Mouse (Mus musculus): Measurements from ENCODE around the gene Sgip1. TPM values are rescaled to one million over a fixed set of nuclear protein-coding genes. Genes with fewer than 3 reads are reported as not detected.
A peak's percentile ranks its signal among the peaks of the same experiment; 100 is the strongest.

Sgip1 gene
- total RNA-seq, 2 experiments from 2014 or later: 9.2 to 10.4 TPM

DNA sequence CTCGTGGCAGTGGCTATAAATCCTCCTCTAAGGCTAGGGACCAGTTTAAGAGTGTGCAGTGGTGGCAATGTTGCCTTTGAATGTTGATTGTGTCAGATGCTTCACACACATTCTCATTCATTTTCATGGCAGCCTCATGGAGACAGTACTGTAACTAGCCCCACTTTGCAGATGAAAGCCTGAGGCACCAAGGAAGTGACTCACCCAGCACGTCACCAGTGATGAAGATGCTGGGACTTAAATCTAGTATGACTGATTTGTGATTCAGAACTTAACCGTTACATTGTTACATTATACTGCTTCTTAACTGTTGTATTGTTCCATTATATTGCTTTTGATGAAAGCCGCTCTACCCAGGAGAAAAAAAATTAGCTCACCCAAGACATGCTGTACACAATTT is 145.8 kb downstream of the Sgip1 start:
- no peak for ATAC-seq (replicated peaks; ENCODE audit: poor library complexity, severe bottlenecking)

DNA sequence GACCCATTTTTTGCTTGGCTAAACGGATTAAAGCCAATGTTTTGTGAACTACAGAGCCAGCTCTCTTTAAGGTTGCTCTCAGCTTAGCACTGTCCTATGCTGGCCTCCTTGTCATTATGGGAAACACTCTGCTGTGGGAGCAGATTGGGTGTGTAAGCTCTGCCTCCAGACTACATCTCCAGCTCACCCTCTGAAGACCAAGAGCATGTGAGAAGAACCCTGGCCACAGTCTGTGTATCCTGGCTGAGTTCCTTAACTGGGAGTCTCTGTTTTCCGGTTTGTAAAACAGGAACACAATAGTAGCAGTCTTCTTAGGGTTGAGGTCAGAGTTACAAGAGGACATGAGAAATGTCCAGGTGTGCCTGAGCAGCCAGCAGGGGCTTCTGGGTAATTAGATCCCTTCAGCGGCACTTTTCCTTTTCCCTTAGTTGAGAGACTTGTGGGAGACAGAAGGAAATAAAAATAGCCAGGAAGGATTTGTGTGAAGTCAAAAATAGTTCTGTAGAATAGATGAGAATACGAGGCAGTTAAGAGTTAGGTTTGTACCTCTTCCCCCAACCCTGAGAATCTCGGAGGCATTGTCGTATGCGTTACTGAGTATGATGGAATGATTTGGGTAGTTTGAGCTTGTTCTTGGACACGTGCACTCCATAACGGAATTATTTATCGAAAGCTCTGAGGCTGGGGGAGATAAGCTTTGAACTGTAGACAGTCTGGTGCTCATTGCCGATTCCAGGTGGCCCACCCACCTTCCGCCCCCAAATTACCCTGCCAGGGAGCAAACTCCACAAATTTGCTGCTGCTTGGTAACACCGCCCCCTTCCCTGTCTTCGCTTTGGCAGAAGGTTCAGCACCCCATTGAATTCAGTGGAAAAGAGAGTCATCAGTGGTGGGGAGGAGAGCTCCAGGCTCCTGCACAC is 146.9 kb downstream of the Sgip1 start:
- no peak for ATAC-seq (replicated peaks; ENCODE audit: poor library complexity, severe bottlenecking)

DNA sequence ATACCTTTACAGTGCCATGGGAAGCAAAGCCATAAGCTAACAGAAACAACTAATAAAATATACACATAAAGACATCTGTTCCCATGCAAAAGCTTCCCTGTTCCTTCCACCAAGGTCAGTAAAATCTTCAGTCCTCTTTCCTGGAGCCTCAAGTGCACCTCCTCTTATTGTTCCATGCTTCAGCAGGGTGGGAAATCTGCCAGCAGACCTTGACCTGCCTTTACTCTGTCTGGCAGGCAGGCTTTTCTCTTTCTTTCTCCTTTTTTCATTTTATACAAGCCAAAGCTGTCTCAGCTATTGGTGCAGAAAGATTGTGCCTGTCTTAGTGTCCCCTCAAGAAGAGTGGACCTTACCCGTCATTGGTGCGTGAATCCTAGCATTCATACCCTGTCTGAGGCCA is 154.8 kb downstream of the Sgip1 start:
- ATAC-seq (replicated peaks; ENCODE audit: poor library complexity, severe bottlenecking): no peak

DNA sequence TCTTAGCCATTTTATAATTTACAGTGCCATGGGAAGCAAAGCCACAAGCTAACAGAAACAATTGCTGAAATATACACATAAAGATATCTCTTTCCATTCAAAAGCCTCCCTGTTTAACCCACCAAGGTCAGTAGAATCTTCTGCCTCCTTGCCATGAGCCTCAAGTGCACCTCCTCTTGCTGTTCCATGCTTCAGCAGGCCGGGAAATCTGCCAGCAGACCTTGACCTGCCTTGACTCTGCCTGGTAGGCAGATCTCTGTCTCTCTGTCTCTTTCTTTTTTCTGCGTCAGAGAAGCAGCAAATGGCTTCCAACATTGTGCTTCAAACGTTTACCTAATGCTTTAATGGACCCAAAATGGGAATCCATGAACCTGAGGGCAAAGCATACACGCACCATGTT is 157.9 kb downstream of the Sgip1 start:
- ATAC-seq (replicated peaks; ENCODE audit: poor library complexity, severe bottlenecking): no peak

DNA sequence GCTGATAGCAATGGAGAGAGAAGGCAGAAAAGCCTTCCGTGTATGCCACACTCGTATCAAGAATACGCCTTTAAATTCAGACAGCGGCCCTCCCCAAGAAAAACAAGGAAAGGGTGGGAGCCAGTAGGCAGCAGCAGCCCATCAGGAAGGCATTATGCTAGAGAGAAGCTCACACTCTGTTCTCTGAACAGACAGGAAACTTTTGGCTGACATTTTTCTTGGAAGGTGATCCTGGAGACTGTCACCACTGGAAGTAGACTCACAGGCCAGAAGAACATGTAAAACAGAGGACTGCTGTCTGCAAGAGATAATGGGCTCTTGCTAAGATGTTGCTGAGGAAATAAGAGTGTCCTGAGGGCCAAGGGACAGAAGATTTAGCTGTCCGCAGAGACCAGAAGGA is 158.6 kb downstream of the Sgip1 start:
- ATAC-seq (replicated peaks; ENCODE audit: poor library complexity, severe bottlenecking): no peak

DNA sequence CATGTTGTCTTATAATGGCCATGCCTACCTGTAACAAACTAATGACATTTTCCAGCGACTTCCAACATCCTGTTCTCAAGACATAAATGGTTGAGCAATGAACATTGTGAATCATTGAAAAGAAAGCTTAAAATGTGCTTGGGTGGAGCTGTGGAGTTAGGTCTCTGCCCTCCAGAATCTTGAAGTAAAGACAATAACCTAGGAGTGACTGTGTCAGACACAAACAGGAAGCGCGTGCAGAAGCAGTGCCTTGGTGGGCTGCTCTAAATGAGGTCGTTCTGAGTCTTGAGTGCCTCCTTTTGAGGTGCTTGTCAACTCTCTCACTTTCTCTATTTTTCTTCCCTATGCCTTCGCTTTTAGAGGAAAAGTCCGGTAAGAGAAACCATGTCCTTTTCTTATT is 159.1 kb downstream of the Sgip1 start:
- ATAC-seq (replicated peaks; ENCODE audit: poor library complexity, severe bottlenecking): no peak

DNA sequence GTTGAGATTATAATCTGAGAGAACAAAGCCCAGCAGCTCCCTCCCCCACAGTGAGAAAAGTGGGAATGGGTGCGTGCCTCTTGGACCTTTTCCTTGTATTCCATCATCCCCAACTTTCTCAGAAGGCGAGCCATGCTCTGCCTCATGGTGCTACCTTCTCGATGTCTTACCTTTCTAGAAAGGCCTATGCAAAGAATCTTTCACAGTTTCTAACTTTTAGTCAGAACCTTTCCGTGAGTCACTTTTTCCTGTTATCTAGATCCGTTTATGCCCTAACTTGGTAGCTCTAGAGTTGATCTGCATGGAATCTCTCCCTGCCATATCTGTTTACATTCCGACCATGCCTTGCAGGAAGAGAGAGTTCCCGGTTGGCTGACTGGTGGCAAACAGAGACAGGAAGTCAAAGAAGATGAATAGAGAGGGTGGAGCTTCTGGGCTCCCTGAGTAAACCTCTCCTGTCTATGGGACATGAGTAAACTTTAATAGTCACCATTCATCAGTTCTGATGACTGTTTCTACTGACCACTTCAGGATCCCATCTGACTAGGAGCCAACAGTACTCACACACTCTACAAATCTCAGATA is 166.8 kb downstream of the Sgip1 start:
- no peak for ATAC-seq (replicated peaks; ENCODE audit: poor library complexity, severe bottlenecking)

DNA sequence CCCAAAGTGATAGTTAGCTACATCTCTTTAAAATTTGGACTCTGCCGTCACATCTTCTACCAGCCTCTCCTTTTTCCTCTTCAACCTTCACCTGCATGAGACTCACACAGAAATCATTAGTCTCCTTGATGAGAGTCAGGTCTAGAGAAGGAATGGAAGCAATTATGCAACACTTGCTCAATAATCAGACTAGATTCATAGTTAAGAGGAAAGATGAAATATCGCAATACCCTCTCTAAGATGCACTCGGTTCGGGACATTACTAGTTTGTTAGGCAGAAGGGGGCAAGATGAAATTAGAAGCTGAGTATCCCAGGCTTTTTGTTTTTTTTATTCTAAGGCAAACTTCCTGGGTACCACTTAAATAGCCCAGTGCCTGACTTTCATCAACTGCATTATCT is 169.1 kb downstream of the Sgip1 start:
- ATAC-seq (replicated peaks; ENCODE audit: poor library complexity, severe bottlenecking): peak; percentile 76

DNA sequence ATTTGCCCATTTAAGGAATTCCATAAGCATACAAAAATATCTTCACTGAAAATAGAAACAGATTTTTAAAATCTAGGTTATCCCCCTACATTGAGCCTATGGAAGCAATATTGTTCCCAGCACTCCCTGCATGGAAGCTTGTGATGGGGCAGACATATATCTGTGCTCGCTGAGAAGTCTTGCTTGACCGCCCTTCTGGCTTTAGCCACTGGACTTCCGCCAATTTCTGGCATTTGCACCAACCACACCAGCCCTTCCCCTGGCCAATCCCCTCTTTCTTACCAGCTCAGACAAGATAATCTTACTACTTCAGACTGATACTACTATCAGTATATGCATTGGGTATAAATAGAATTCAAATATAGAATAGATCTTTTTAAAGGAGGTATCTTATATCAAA is 172.1 kb downstream of the Sgip1 start:
- no peak for ATAC-seq (replicated peaks; ENCODE audit: poor library complexity, severe bottlenecking)

DNA sequence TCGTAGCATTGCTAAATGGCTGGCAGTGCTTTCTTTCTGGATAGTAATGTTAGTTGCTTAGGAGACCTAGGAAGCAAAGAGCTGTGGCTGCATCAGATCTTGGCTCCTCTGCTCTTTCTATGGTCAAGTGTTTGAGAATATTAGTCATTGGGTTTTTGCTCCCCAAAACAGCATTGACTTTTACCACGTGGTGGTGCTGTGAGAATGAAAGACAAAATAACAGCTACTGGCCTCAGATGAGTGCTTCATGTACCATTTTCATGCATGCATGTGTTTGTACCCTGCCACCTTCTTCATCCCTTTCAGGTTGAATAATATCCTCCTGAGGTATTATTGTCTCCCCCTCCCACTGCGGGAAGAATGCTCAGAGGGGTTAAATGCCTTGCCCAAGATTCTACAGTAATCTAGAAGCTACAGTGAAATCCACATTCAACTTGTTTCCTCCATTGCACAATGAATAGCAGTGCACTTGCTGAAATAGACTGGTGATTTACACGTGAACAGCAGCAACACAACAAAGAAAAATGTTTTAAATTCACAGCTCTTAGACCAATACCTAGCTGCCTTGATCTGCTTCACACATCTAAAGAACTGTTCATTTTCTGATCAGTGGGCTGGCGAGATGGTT is 172.7 kb downstream of the Sgip1 start:
- ATAC-seq (replicated peaks; ENCODE audit: poor library complexity, severe bottlenecking): peak; percentile 64

DNA sequence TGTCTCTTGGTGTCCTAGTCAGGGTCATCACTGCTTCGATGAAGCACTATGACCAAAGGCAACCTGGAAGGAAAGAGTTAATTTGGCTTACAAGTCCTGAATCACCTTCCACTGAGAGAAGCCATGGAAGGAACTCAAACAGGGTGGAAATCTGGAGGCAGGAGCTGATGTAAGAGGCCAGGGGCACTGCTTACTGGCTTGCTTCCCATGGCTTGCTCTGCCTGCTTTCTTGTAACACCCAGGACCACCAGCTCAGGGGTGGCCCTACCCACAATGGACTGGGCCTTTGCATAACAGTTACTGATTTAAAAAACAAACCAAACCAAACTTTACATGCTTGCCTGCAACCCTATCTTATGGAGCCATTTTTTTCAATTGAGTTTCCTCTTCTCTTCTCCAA is 177.1 kb downstream of the Sgip1 start:
- ATAC-seq (replicated peaks; ENCODE audit: poor library complexity, severe bottlenecking): no peak

DNA sequence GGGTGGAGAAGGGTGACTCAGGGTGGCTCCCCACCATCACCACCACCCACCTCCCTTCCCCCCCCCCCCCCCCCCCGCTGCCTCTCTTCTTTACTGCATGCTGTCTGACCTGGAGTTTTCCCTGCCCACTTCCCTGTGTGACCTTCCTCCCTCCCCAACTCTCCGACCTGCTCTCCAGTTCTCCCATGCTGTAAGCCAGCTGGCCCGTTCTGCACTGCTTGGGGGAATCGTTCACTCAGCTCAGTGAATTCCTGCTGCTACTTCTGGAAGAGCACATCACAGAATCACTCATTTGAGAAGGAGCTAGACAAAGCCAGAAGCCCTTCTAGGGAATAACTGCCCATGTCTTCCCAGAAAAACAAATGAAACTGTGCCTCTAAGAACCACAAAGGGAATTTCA is 188.4 kb downstream of the Sgip1 start:
- ATAC-seq (replicated peaks; ENCODE audit: poor library complexity, severe bottlenecking): peak; percentile 35

DNA sequence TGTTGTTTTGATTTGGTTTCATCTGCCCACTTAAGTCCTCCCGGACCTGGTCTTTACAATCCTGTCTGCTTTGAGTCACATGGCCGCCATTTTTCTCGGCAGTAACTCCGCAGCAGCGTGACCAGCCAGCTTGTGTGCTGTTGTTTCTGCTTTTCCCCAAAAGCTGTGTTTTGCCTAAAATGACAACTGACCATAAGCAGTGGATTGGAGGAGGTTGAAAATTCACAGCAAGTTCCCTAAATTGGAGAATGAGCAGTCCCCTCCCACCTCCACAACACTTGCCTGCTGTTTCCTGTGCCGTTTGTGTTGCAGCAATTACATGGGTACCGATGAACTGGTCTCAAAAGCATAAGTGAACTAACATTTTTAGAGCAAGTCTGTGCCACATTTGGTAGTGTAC is 189.6 kb downstream of the Sgip1 start:
- peak; percentile 93 for ATAC-seq (replicated peaks; ENCODE audit: poor library complexity, severe bottlenecking)

DNA sequence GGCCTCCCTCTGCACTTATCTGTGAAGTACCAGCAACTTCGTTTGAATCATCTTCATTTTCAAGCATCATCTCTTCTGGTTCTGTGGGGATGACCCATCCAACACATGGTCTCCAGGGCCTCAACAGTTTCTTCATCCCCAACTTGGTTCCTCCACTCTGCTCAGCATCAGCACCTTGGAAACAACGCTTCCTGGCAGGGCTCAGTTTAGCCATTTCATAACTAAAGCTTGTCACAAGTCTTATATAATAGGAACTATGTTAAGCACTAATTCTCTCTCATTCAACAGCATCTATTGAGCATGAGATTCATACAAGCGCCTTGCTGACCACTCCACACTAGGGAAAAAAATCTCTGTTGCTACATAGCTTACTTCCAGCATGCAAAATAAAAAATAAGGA is 199.2 kb downstream of the Sgip1 start:
- no peak for ATAC-seq (replicated peaks; ENCODE audit: poor library complexity, severe bottlenecking)

DNA sequence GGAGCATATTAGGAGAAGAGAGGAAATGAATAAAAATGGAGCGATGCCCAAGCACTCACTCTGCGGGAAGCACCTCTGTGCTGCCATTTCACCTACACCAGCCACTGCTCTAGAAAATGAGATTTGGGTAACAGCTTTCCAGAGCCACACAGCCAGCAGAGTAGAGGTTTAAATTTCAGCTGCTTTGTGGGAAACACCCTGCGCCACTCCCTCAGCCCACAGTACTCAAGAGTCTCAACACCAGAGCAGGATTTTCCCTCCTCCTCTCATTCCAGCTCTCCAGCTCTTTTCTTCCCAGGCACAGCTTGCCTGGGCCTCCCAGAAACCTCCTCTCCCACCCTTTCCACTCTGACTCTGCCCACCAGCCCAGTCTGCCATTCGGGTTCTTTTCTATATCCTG is 199.6 kb downstream of the Sgip1 start:
- no peak for ATAC-seq (replicated peaks; ENCODE audit: poor library complexity, severe bottlenecking)

DNA sequence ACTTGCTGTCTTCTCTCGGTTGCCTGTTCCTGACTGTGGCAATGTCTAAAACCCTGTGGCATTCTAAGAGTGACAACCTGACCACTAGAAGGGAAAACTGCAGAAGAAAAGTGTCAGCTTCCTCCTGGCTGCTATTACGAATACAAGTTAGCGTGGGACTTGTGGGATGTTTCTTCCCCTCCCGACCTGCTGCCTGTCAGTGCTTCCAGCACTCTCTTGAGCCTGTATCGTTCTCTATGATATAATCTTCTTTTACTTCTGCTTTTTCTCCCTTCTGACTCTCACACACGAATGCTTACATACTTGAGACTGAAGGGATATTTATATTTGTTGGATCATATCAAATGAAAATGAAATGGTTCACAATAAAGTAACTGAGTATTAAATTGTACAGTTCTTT is 203.2 kb downstream of the Sgip1 start:
- ATAC-seq (replicated peaks; ENCODE audit: poor library complexity, severe bottlenecking): peak; percentile 98

DNA sequence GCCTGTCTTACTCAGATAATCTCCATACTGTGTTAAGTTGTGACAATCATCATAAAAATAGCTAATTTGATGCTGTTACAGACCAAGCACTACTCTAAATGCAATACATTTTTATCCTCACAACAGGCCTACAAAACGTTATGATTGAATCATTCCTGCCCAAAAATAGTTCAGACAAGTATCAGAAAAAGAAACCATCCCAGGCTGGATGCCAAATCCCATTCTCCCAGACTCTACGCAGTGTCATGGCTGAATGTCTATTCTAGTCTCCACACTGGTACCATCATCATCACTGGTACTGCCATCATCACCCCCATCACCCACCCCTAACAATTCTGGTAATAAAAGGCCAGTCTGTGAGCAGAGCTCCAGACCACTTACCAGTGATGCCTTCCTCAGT is 211.4 kb downstream of the Sgip1 start:
- no peak for ATAC-seq (replicated peaks; ENCODE audit: poor library complexity, severe bottlenecking)

DNA sequence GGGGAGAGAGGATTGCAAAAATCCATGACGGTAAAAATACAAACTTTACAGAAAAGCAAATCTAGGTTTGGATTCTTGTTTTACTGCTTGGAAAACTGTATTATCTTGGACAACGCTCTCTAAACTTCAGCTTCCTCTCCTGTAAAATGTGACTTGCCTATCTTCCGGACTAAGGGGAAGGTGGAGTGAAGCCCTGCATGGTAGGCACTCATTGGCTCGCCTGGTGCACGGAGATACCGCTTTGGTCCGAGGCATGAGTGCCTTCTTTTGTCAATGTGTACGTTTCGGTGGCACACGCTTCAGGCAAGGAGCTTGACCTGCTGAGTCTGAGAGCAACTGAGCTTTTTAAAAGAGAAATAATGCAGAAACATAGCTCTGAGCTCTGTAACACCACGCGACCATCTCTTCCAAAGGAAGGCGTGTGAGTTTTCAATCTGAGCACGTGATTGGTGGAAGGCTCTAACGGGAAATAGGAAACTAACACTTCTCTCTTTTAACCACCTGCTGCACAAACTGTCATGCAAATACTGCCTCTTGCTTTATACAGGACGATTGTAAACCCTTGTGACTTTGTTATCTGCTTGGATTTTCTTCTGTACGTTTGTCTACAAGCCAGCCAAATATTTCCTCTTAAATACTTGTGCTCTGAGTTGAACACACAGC is 214.3 kb downstream of the Sgip1 start:
- ATAC-seq (replicated peaks; ENCODE audit: poor library complexity, severe bottlenecking): peak; percentile 88

DNA sequence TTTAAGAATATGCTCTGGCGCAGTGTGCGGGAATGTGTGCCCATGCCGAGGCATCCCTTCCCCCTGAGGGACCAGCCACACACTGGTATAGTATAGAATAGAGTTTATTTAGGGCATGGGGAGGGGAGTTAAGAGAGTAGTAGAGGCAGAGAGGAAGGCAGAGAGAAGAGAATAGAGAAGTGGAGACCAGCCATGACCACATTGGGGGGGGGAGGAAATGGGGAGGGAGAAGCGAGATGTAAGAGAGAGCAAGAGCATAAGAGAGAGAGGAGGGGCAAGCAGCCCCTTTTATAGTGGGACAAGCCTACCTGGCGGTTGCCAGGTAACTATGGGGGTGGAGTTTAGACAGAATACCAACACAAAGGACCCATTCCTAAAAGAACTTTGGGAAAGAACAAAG is 218.3 kb downstream of the Sgip1 start:
- ATAC-seq (replicated peaks; ENCODE audit: poor library complexity, severe bottlenecking): peak; percentile 64

DNA sequence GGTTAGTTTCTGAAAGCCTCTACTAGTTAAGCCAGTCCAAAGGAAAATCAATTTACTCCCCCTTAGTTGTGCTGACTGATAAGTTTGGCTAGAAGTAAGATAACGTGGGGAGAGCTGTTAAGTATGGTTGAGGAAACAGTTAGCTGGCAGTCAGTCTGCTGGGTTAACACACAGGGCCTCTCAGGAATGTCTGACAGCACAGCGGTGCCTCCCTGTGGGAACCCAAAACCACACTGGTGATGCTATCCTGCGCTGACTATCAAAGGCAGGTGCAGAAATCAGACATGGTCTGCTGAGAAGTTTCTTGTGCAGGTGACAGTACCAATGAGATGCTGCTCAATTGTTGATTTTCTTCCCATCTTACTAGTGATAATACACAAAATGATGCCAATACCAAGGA is 223.1 kb downstream of the Sgip1 start:
- ATAC-seq (replicated peaks; ENCODE audit: poor library complexity, severe bottlenecking): no peak

DNA sequence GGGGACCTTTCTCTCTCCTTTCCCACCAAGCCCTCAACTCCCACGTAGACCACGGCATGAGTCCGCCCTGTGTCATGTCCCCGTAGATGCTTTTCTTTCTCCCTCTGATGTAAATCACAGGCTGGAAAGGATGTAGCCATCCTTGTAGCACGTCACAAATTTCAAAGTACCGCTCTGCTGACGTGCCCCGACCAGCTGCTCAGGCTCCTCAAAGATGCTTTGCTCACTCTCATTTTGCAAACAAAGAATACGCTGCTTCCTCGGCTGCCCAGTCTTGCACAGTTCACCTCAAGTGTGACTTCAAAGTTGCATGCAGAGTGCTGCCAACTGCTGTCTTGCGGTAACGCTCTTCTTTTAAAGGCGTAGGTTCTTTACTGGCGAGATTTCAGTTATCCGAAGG is 226.7 kb downstream of the Sgip1 start:
- ATAC-seq (replicated peaks; ENCODE audit: poor library complexity, severe bottlenecking): no peak

Data from granulocyte monocyte progenitor cell, adult 5-6 weeks (primary cell).